Mouse (Mus musculus): ENCODE data around the gene Aggf1. TPM values are rescaled to one million over a fixed set of nuclear protein-coding genes. Genes with fewer than 3 reads are reported as not detected.

The Aggf1 gene
- total RNA-seq, 2 experiments from 2014 or later: 16.5 to 17.7 TPM

DNA sequence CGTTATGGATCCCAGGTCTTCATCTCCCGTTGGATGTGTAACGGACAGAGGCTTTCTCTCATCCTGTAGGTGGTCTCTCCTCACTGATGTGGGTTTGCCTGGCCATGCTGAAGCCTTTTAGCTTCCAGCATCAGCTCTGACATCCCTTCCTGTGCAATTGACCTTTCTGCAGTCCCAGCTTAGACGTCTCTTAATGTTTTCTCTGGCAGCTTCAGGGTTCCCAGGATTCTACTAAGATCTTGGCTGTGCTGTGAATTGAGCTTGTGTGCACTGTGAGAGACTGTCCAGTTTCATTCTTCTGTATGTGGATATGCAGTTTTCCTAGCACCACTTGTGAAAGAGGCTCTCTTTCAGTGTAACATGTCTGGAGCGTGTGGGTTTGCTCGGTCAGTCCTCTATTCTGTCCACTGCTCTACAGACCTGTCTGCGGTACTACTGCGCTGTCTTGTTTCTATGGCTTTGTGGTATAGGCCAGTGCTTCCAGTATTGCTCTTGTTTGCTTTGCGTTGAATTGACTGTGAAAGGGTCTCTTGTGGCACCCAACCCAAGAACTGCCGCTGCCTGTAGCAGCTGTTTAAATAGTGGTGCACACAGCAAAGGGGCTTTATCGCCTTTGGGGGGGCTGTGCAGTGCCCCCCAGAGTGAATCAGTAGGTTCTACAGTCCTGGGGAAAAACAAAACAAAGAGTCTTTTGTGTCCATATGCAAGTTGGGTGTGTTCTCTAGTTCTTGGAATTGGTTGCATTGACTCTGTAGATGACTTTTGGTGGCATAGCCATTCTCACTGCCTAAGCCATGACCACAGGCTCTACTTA is 42.9 kb downstream of the Aggf1 start:
- no peak for DNase-seq (ENCODE audit: low spot score)

DNA sequence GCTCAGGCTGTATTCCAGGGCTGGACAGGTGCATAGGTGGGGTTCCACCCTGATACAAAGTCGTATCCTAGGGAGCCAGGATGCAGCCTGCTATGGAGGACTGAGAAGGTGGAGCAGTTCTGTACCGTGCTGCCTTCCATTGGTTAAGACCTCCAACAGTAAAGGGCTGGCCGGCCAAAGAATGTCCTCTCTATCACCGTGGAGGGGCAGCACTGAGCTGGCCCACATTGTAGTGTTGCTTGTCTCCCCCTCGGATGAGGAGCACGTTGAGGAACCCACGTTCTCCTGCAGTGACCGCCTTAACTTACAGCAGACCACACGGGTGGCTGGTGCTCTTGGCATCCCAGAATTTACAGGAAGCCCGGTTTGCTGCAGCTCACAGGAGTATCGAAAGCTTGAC is 44.6 kb downstream of the Aggf1 start:
- DNase-seq (ENCODE audit: low spot score): no peak

DNA sequence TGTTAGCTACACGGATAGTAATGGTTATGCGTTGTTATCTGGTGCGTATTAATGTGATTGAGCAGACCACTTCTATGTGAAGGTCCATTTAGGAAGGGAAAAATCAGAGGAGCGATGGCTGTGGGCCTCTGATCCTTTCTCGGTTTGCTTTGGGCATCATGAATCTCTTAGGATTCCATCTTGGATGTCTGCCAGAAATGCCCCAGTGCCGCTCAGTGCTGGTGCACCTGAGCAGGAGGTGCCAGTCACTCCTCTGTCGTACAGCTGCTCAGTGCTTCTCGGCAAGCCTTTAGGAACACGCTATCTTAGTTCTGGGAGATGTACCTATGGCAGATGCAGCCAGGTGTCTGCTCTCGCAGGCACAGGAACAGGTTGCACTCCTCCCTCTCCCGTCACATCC is 46.4 kb downstream of the Aggf1 start:
- DNase-seq (ENCODE audit: low spot score): no peak

DNA sequence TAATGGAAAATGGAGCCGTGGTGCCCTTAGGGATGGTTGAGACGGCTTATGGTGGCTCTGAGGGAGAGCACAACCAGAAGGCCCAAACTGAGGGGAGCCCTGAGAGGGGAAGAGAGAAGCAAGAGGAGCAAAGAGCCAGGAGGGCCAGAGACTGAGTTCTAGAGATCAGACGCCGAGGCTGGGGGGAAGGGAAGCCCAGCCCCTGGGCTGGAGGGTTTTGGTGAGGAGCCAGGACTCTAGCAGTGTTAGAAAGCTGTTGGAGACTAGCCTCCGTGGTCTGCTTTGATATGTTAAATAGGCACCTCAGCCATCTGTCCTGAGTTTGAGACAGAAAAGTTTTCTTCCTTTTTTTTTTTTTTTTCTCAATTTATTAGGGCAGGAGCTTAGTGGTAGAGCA is 47.8 kb downstream of the Aggf1 start:
- DNase-seq (ENCODE audit: low spot score): no peak

DNA sequence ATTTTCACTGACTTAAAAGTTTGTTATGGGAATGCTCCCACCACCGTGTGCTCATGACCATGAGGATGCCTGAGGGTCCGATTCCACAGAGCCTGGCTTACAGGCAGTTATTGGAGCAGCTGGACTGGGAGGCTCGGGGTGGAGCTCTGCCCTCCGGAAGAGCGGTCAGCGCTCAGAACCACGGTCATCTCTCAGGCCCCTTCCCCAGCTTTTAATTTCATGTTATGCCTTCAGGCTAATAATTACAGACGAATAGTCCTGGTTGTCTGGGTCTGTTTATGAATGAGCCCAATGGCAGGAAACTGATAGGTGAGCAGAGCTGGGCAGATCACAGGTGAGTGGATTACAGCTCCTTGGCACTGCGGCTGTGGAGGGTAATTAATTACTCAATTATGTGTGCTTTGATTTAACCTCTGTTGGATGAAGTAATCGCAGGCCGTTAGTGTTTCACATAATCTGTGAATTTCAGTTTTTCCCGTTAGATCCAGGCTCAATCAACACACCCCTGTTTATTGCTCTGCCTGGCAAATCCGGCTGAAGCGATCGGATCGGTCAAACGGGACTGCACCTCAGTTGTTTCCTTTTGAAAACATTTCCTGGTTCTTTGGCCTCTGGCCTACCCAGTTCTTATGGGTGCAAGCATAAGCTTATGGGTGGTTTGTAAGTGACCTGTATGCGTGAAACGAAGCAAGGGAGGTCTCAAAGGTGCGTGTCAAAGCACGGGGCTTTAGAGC is 48.4 kb downstream of the Aggf1 start:
- DNase-seq (ENCODE audit: low spot score): no peak

DNA sequence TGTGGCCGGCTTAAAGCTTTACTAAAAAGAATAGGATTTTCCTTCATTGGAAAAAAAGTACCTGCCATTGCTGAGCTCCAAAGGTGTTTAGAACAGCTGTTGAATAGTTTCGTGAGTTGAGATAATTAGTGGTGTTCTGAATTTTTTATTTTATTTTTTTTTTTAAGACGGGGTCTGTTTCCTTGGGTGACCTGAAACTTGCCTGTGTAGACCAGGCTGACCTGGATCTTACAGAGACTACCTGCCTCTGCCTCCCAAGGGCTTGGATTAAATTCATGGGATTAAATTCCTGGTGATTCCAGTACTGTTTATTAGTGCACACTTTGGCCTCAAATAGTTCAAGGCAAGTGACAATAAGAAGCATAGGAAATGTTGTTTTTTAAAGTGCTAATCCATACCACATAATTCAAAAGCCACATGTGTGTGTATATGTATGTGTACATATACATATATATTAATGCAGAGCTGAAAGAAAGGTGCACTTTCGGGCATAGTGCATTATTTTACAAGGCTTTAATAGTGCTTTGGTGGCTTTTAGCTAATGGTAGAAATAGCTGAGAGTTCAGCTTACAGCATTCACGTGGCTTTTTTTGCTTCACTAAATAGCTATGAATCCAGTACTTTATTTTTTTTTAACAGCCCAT is 49.1 kb downstream of the Aggf1 start:
- DNase-seq (ENCODE audit: low spot score): no peak

DNA sequence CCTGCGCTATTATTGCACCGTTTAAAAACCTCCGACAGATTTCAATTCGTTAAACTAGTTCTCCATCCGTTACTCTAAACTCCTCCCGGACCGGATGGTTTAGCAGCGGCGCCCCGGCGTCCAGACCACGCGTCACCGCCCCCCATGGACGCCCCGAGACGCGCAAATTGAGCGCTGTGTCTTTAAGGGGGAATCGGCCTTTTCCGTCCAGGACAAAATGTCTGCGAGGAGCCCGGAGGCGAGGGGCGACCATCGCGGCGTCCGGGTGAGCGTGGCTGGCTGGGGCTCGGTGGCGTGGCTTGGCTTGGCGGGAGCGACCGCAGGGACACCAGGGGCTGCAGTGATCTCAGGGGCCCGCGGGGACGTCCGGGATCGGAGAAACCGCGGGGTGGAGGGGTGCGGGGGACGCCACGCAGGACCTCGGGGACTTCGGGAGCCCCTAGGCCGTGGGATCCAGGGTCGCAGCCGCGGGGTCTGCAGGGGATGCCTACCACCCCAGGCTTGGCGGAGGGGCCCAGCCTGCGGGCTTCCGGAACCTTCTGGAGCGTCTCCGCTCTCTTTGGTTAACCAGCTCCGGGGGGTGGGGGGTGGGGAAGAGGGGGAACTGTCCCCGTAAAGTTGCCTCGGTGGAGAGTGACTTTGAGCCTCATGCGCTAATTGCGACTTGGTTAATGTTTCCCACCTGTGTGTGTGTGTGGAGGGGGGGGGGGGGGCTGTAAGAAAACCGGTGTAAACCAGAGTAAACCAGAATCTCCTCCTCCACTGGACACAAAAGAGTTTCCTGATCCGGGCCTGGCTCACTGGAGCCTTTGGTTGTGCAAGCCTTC is 49.9 kb downstream of the Aggf1 start:
- DNase-seq (ENCODE audit: low spot score): peak; percentile 36

DNA sequence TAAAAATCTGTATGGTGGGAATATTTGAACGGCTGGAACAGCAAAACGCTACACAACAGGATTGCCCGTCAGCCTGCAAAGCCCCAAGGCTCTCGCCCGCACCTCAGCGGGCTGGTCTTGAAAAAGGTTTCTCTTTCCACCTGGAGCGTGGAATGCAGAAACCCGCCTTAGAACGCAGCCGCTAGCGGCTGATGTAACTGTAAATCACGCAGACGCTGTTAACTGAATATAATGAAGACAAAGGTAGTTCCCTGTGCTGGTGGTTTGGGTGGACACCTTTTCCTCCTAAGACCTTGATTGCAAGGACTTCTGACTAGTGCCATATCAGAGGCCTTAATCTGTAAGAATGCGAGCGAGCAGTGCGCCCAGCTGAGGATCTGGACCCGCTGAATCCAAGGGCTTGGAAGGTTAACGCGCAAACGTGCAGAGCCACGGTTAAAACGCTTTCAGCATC is 50.5 kb downstream of the Aggf1 start:
- DNase-seq (ENCODE audit: low spot score): no peak

DNA sequence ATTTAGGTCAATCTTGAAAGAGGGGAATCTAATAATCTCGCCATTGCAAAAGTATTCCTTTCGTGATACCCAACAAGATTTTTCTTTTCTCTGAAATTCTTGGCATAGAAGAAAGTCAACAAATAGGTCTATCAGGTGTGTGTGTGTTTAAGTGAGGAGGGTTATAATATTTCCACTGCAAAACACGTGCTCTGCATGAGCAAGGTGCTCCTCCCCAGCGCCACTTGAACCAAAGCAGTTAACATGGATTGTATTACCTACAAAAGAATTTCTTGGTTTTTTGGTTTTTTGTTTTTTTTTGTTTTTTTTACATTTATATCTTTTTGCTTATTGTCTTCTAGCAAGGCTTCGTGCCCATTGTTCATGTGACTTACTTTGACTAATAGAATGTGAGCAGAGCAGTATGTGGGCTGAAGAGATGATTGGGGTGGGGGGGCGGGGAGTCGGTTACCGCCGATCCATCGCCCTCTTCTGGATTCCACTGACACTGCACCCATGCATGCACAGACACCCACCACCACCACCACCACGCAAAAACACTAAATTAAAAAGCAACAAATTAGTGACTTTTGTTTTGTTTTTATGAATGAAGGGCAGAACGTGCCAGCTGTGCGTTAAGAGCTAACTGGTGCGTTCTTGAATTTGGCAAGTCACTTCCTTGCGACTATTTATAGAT is 51.1 kb downstream of the Aggf1 start:
- peak; percentile 46 for DNase-seq (ENCODE audit: low spot score)

DNA sequence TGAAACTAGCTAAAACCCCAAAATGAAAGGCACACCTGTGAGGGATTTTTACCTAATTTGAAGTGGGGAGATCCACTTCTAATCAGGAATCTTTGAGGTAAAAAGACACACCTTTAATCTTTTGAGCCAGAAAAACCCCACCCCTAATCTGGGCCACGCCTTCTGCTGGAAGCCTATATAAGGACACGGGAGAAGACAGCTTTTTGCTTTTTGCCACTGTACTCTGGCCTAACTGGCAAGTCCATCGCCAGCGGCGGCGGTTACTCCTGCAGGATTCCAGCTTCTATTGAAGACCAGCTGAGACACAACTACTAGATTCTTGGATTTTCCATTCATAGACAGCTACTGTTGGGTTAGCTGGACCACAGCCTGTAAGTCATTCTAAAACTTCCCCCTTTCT is 51.8 kb downstream of the Aggf1 start, which contains the start of gene Zbed3:
Zbed3 (plus strand) TSS at position 213 of the 400 bp plus-strand sequence.
- DNase-seq (ENCODE audit: low spot score): no peak

DNA sequence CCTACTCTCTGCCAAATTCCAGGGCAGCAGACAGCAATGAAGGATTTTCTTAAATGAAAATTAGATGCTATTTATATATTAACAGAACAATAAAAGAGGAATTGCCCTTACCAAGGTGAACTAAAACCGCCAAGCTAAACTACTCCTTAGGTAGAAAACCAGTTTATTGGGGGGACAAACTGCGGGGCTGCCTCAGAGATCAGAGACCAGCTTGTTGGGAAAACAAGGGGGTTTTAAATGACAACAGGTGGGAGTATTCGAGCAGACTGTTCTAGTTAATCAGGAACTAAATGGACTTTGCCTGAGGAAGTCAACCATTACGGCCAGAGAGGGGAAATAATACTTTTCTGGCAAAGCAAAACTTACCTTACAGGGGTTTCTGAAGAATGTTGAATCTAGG is 54.7 kb downstream of the Aggf1 start:
- no peak for DNase-seq (ENCODE audit: low spot score)

DNA sequence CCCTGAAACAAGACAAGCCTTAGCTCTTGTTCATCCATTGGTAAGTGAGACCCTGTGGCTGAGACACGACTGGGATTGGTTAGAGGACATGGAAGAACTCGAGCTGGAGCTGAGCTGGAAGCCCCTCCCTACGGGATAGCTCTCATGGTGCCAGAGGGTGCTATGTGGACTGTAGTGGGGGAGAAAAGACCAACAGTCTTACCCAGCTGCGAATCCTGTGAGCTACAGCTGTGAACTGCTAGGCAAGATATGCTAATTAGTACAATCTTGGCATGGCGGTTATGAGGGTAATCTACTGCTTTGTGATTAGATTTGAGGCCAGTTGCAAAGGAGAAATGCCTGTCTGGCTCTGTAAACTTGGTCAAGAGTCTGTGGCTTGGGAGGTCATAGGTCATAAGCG is 56.0 kb downstream of the Aggf1 start:
- no peak for DNase-seq (ENCODE audit: low spot score)

DNA sequence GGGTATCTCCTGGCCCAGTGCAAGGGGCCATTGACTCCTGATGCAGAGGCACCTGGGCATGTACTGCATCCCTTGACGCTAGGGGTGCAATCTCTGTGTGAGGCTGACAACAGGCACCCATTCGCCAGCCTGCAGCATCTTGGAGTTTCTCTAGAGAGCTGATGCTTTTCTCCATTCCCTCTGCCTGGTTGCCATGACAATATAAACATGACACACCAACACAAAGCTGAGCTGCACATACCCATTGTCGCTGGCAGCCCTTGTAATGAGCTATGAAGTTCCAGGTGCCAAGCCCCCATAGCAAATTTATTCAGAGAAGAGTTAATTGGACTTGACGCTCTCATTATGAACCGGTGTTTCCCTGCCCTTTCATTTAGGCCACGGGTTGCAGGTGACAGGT is 63.1 kb downstream of the Aggf1 start:
- no peak for DNase-seq (ENCODE audit: low spot score)

DNA sequence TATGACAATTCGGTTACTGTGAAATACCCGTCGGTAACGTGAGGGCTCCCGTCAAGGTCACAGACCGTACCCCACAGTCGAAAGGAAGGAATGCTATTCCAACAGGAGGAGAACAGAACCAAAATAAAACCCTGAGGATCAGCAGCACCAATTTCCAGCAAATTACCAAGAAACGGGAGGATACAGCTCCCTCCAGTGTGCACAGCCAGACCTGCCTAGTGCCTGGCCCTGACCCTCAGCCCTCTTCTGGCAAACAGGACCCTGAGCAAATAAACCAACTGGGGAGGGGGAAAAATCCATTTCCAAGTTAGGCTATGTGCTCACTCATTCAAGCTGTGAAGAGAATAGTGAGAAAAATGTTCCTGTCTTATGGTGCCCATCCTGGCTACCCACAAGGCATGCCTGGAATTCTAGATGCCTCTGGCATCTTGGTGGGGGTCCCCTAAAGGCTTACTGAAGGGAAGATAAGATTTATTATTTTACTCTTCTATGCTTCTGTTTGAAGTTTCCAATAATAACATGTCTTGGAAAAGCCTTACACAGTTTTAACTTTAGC is 68.0 kb downstream of the Aggf1 start:
- DNase-seq (ENCODE audit: low spot score): no peak

DNA sequence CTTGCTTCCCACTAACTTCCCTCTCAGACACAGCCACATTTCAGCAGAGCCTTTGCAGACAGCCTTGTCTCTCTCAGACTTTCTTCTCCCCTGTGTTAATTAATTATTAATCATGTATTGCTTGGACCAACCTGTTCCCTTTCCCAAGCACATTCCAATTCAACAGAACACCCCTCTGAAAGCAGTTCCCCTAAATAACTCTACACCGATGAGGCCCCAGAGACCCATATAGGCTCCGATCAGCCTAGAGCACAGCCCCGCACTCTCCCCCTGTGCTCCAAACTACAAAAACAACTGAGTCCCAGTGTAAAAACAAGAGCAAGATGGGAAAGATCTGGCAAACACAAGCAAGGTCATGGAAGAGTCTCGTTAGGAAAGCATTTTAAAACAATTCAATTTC is 68.6 kb downstream of the Aggf1 start:
- no peak for DNase-seq (ENCODE audit: low spot score)

Other genes with a start within 250 kb of the Aggf1 start
- gene Pde8b, start 125.0 kb downstream of the Aggf1 start, total RNA-seq (2021): 1 to 10 TPM; 1.6 to 2.9 TPM
- 1 to 10 TPM; 4.2 to 4.8 TPM for gene Zbed3, start 51.7 kb downstream of the Aggf1 start, total RNA-seq (2021)
- not detected for gene Crhbp, start 69.6 kb upstream of the Aggf1 start, total RNA-seq (2021)
- gene S100z, start 103.4 kb upstream of the Aggf1 start, total RNA-seq (2021): under 1 TPM in 1 of 2 experiments, not detected in 1; 0.69 TPM
- gene F2rl1, start 149.9 kb upstream of the Aggf1 start, total RNA-seq (2021): 1 to 10 TPM in 1 of 2 experiments, under 1 TPM in 1; 0.30 to 1.7 TPM
- gene F2r, start 243.1 kb upstream of the Aggf1 start, total RNA-seq (2021): 10 to 100 TPM in 1 of 2 experiments, 1 to 10 TPM in 1; 5.6 to 13.9 TPM